Mouse (Mus musculus): ENCODE results near the gene Cacnb3. TPM values are rescaled to one million over a fixed set of nuclear protein-coding genes. Genes with fewer than 3 reads are reported as not detected.

Gene Cacnb3
- total RNA-seq, 2 experiments from 2014 or later = 267 to 278 TPM

GRCm38 (mm10) chr15:98674284-98674993 lies 43.8 kb downstream of the Cacnb3 start:
- no peak for DNase-seq (ENCODE audit: low spot score in 2 of 2)

GRCm38 (mm10) chr15:98674994-98675545 lies 44.4 kb downstream of the Cacnb3 start:
- DNase-seq (ENCODE audit: low spot score in 2 of 2) = peak in 1 of 2 experiments; percentile 40

GRCm38 (mm10) chr15:98675634-98676250 lies 45.1 kb downstream of the Cacnb3 start:
- DNase-seq (ENCODE audit: low spot score in 2 of 2) = no peak

- peak in 1 of 2 experiments; percentile 47 for DNase-seq (ENCODE audit: low spot score in 2 of 2)
Observed at GRCm38 (mm10) chr15:98676471-98676870, 45.8 kb downstream of the Cacnb3 start.

- peak; percentile 91 for DNase-seq (ENCODE audit: low spot score in 2 of 2)
Observed at GRCm38 (mm10) chr15:98676940-98677728, 46.5 kb downstream of the Cacnb3 start, which contains the start of gene Rnd1. Gene Rnd1 (minus strand): TSS chr15:98677461.

GRCm38 (mm10) chr15:98677977-98678376 lies 47.3 kb downstream of the Cacnb3 start:
- no peak for DNase-seq (ENCODE audit: low spot score in 2 of 2)

GRCm38 (mm10) chr15:98680660-98681059 lies 50.0 kb downstream of the Cacnb3 start:
- no peak for DNase-seq (ENCODE audit: low spot score in 2 of 2)

GRCm38 (mm10) chr15:98681633-98682032 lies 51.0 kb downstream of the Cacnb3 start:
- DNase-seq (ENCODE audit: low spot score in 2 of 2) = no peak

GRCm38 (mm10) chr15:98683177-98683576 lies 52.5 kb downstream of the Cacnb3 start:
- DNase-seq (ENCODE audit: low spot score in 2 of 2) = no peak

- no peak for DNase-seq (ENCODE audit: low spot score in 2 of 2)
Observed at GRCm38 (mm10) chr15:98683746-98684145, 53.1 kb downstream of the Cacnb3 start.

- no peak for DNase-seq (ENCODE audit: low spot score in 2 of 2)
Observed at GRCm38 (mm10) chr15:98685926-98686325, 55.3 kb downstream of the Cacnb3 start.

GRCm38 (mm10) chr15:98689682-98690081 lies 59.0 kb downstream of the Cacnb3 start:
- no peak for DNase-seq (ENCODE audit: low spot score in 2 of 2)

GRCm38 (mm10) chr15:98691486-98692147 lies 61.0 kb downstream of the Cacnb3 start:
- DNase-seq (ENCODE audit: low spot score in 2 of 2) = peak; percentile 44 to 64

- no peak for DNase-seq (ENCODE audit: low spot score in 2 of 2)
Observed at GRCm38 (mm10) chr15:98692171-98692715, 61.6 kb downstream of the Cacnb3 start.

Other genes with a start within 250 kb of the Cacnb3 start
- not detected for gene Olfr283, start 249.9 kb upstream of the Cacnb3 start, total RNA-seq (2021)
- gene Olfr282, start 199.6 kb upstream of the Cacnb3 start, total RNA-seq (2021) = not detected
- not detected for gene Olfr281, start 178.3 kb upstream of the Cacnb3 start, total RNA-seq (2021)
- not detected for gene OR5BS1P, start 160.9 kb upstream of the Cacnb3 start, total RNA-seq (2021)
- gene Lalba, start 148.1 kb upstream of the Cacnb3 start, total RNA-seq (2021) = not detected
- not detected for gene Olfr279, start 138.4 kb upstream of the Cacnb3 start, total RNA-seq (2021)
- 10 to 100 TPM; 58.2 to 59.7 TPM for gene Kansl2, start 96.6 kb upstream of the Cacnb3 start, total RNA-seq (2021)
- gene Ccnt1, start 59.9 kb upstream of the Cacnb3 start, total RNA-seq (2021) = 10 to 100 TPM; 40.4 to 46.0 TPM
- gene 4930415O20Rik, start 59.8 kb upstream of the Cacnb3 start, total RNA-seq (2021) = not detected
- gene Adcy6, start 20.8 kb upstream of the Cacnb3 start, total RNA-seq (2021) = 10 to 100 TPM; 45.8 to 49.7 TPM
- 10 to 100 TPM; 86.9 to 90.6 TPM for gene Ddx23, start 32.1 kb downstream of the Cacnb3 start, total RNA-seq (2021)
- 10 to 100 TPM; 24.4 to 30.7 TPM for gene Rnd1, start 46.6 kb downstream of the Cacnb3 start, total RNA-seq (2021)
- gene Ccdc65, start 77.4 kb downstream of the Cacnb3 start, total RNA-seq (2021) = 10 to 100 TPM in 1 of 2 experiments, 1 to 10 TPM in 1; 9.5 to 10.5 TPM
- 1 to 10 TPM; 1.9 to 2.6 TPM for gene Fkbp11, start 97.4 kb downstream of the Cacnb3 start, total RNA-seq (2021)
- 100 to 1,000 TPM; 724 to 773 TPM for gene Arf3, start 132.4 kb downstream of the Cacnb3 start, total RNA-seq (2021)
- gene Wnt10b, start 147.3 kb downstream of the Cacnb3 start, total RNA-seq (2021) = 1 to 10 TPM in 1 of 2 experiments, under 1 TPM in 1; 0.63 to 1.1 TPM
- not detected for gene Wnt1, start 159.0 kb downstream of the Cacnb3 start, total RNA-seq (2021)
- gene Ddn, start 178.7 kb downstream of the Cacnb3 start, total RNA-seq (2021) = 100 to 1,000 TPM; 778 to 797 TPM
- 10 to 100 TPM; 54.6 to 56.2 TPM for gene Prkag1, start 200.7 kb downstream of the Cacnb3 start, total RNA-seq (2021)
- 10 to 100 TPM; 74.3 to 77.8 TPM for gene Kmt2d, start 240.4 kb downstream of the Cacnb3 start, total RNA-seq (2021)

All from left cerebral cortex, adult 18-20 months (tissue).